Mouse (Mus musculus) midbrain, embryonic 11.5 days (tissue): ENCODE results near the gene Camk1g. TPM values are rescaled to one million over a fixed set of nuclear protein-coding genes. Genes with fewer than 3 reads are reported as not detected.

Source experiments
- ATAC-seq: fragments of 200-750 bp; cut with Nextera tagmentation; 2 replicates; pipeline ENCODE4 v1.8.0; 2017; ENCODE audit warnings: moderate TSS enrichment, moderate library complexity; ENCODE audit not compliant: low FRiP score
- DNase-seq: peaks from one replicate; pipeline ENCODE4 v3.0.0; 2015; ENCODE audit warnings: low spot score; ENCODE audit errors: missing footprints
- H3K27ac ChIP-seq: fragments of 300-500 bp; sonication (generic); 2 replicates; pipeline ENCODE4 v1.5.1; 2014; ENCODE audit warnings: low read depth, low read length
- H3K27me3 ChIP-seq: fragments of 300-500 bp; sonication (generic); 2 replicates; pipeline ENCODE4 v1.6.1; 2014; ENCODE audit warnings: mild to moderate bottlenecking, low read length, moderate library complexity, mixed read lengths; ENCODE audit not compliant: control insufficient read depth, insufficient read depth
- H3K36me3 ChIP-seq: fragments of 300-500 bp; sonication (generic); 2 replicates; pipeline ENCODE4 v1.6.1; 2014; ENCODE audit warnings: mild to moderate bottlenecking, low read length, moderate library complexity, mixed read lengths; ENCODE audit not compliant: control insufficient read depth, insufficient read depth
- H3K4me1 ChIP-seq: fragments of 300-500 bp; sonication (generic); 2 replicates; pipeline ENCODE4 v1.6.1; 2014; ENCODE audit warnings: low read length; ENCODE audit not compliant: control insufficient read depth, insufficient read depth
- H3K4me2 ChIP-seq: fragments of 300-500 bp; sonication (generic); 2 replicates; pipeline ENCODE4 v1.6.1; 2014; ENCODE audit warnings: mild to moderate bottlenecking, moderate library complexity
- H3K4me3 ChIP-seq: fragments of 300-500 bp; sonication (generic); 2 replicates; pipeline ENCODE4 v1.5.1; 2014; ENCODE audit warnings: low read depth, low read length
- H3K9ac ChIP-seq: fragments of 300-500 bp; sonication (generic); 2 replicates; pipeline ENCODE4 v1.6.1; 2014; ENCODE audit warnings: low read length
- H3K9me3 ChIP-seq: fragments of 300-500 bp; sonication (generic); 2 replicates; pipeline ENCODE4 v1.6.1; 2016; ENCODE audit warnings: low read length; ENCODE audit not compliant: control insufficient read depth
- WGBS: fragments of 180-500 bp; shearing (Covaris S2); extraction: QIAGEN DNeasy Blood & Tissue Kit; methylation state at CpG from one replicate; pipeline ENCODE4 v1.1.7; 2014; 5-methylcytosine and 5-hydroxymethylcytosine counted together
- polyA plus RNA-seq: library from polyadenylated mRNA; unstranded; fragments of >200 nt; fragmentation: Nextera tagmentation; extraction: Ambion mirVana; gene quantifications from 2 replicates; pipeline ENCODE4 v1.2.1, GENCODE M21; 2014

Gene Camk1g
- polyA plus RNA-seq, 1 experiment from 2014 or later, result 20.1 TPM

- ATAC-seq (peak; percentile 40), DNase-seq (peak; percentile 89)
- 30% methylated on average over 11 of the region's 11 CpGs for WGBS
- H3K4me3 ChIP-seq, result peak overlapping the region; percentile 28
- no peak overlapping the region for H3K27ac ChIP-seq
- no peaks in the 10 kb centered on the region for H3K9me3 ChIP-seq
- H3K9ac ChIP-seq, result peak overlapping the region; percentile 51
- H3K27me3 ChIP-seq, result no peaks in the 10 kb centered on the region
- H3K4me2 ChIP-seq, result peak overlapping the region; percentile 53
- H3K4me1 ChIP-seq, result peaks cover 6% of the 10 kb centered on the region
- H3K36me3 ChIP-seq, result no peaks in the 10 kb centered on the region
Measured at GRCm38 (mm10) chr1:193381597-193382404, 11.7 kb upstream of the Camk1g start.

GRCm38 (mm10) chr1:193380877-193381276 lies 10.8 kb upstream of the Camk1g start:
- no peaks in the 10 kb centered on the region for H3K27me3 ChIP-seq
- H3K4me2 ChIP-seq, result no peak overlapping the region
- WGBS, result 90% methylated on average over 5 of the region's 5 CpGs
- H3K9me3 ChIP-seq, result no peaks in the 10 kb centered on the region
- no peak for DNase-seq
- peaks cover 5% of the 10 kb centered on the region for H3K4me1 ChIP-seq
- ATAC-seq, result no peak
- no peak overlapping the region for H3K4me3 ChIP-seq
- no peak overlapping the region for H3K27ac ChIP-seq
- H3K36me3 ChIP-seq, result no peaks in the 10 kb centered on the region
- no peak overlapping the region for H3K9ac ChIP-seq

GRCm38 (mm10) chr1:193379634-193380033 lies 9.5 kb upstream of the Camk1g start:
- Histone ChIP-seq H3K36me3 (no peaks in the 10 kb centered on the region), H3K27ac (no peak overlapping the region), H3K9me3 (no peaks in the 10 kb centered on the region), H3K27me3 (no peaks in the 10 kb centered on the region), H3K4me2 (no peak overlapping the region), H3K4me3 (no peak overlapping the region), H3K9ac (no peak overlapping the region), H3K4me1 (peaks cover 2% of the 10 kb centered on the region; the same call in 1 of the 2 replicates)
- ATAC-seq, result no peak
- 84% methylated on average over 6 of the region's 6 CpGs for WGBS
- DNase-seq, result no peak

GRCm38 (mm10) chr1:193376478-193377134 lies 6.5 kb upstream of the Camk1g start:
- no peak overlapping the region for H3K4me2 ChIP-seq
- no peak overlapping the region for H3K27ac ChIP-seq
- H3K4me3 ChIP-seq, result no peak overlapping the region
- ATAC-seq (peak; percentile 77), DNase-seq (peak; percentile 94)
- WGBS, result 29% methylated on average over 4 of the region's 4 CpGs
- H3K27me3 ChIP-seq, result no peaks in the 10 kb centered on the region
- H3K9ac ChIP-seq, result no peak overlapping the region
- no peaks in the 10 kb centered on the region for H3K36me3 ChIP-seq
- no peaks in the 10 kb centered on the region for H3K4me1 ChIP-seq
- no peaks in the 10 kb centered on the region for H3K9me3 ChIP-seq

GRCm38 (mm10) chr1:193373906-193374413 lies 3.9 kb upstream of the Camk1g start:
- Histone ChIP-seq H3K9ac (no peak overlapping the region), H3K27ac (no peak overlapping the region), H3K4me3 (no peak overlapping the region), H3K4me2 (no peak overlapping the region), H3K9me3 (no peaks in the 10 kb centered on the region), H3K36me3 (no peaks in the 10 kb centered on the region), H3K4me1 (peaks cover 12% of the 10 kb centered on the region), H3K27me3 (no peaks in the 10 kb centered on the region)
- ATAC-seq (no peak), DNase-seq (no peak)
- WGBS, result 83% methylated on average over 6 of the region's 6 CpGs

- Histone ChIP-seq H3K4me2 (peak overlapping the region; percentile 46), H3K9ac (peak overlapping the region; percentile 53), H3K27ac (no peak overlapping the region), H3K36me3 (no peaks in the 10 kb centered on the region), H3K4me3 (peak overlapping the region; percentile 33), H3K9me3 (no peaks in the 10 kb centered on the region), H3K27me3 (no peaks in the 10 kb centered on the region), H3K4me1 (peaks cover 18% of the 10 kb centered on the region)
- DNase-seq (peak; percentile 81), ATAC-seq (0 out of 2 replicates have a peak, but pooled peaks have one; percentile 3)
- 21% methylated on average over 8 of the region's 8 CpGs for WGBS
Measured at GRCm38 (mm10) chr1:193369091-193369490, 1.0 kb downstream of the Camk1g start.

- WGBS, result 33% methylated on average over 10 of the region's 10 CpGs
- Histone ChIP-seq H3K36me3 (no peaks in the 10 kb centered on the region), H3K27ac (no peak overlapping the region), H3K9me3 (no peaks in the 10 kb centered on the region), H3K4me1 (peaks cover 18% of the 10 kb centered on the region), H3K4me2 (peak overlapping the region; percentile 22; the same call in 1 of the 2 replicates), H3K9ac (peak overlapping the region; percentile 24), H3K4me3 (no peak overlapping the region), H3K27me3 (no peaks in the 10 kb centered on the region)
- DNase-seq, result peak; percentile 83
- peak; percentile 22; the same call in 1 of the 2 replicates for ATAC-seq
Measured at GRCm38 (mm10) chr1:193368055-193368454, 2.0 kb downstream of the Camk1g start.

- Histone ChIP-seq H3K4me3 (no peak overlapping the region), H3K9me3 (no peaks in the 10 kb centered on the region), H3K36me3 (no peaks in the 10 kb centered on the region), H3K4me1 (peaks cover 6% of the 10 kb centered on the region), H3K4me2 (no peak overlapping the region), H3K9ac (no peak overlapping the region), H3K27ac (no peak overlapping the region), H3K27me3 (no peaks in the 10 kb centered on the region)
- DNase-seq (peak; percentile 85), ATAC-seq (peak; percentile 27; the same call in 1 of the 2 replicates)
- WGBS, result 64% methylated on average over 5 of the region's 5 CpGs
Measured at GRCm38 (mm10) chr1:193363801-193364231, 6.3 kb downstream of the Camk1g start.

- ATAC-seq, result no peak
- WGBS, result 80% methylated on average over 7 of the region's 7 CpGs
- Histone ChIP-seq H3K4me3 (no peak overlapping the region), H3K9me3 (no peaks in the 10 kb centered on the region), H3K27ac (no peak overlapping the region), H3K27me3 (no peaks in the 10 kb centered on the region), H3K36me3 (no peaks in the 10 kb centered on the region), H3K9ac (no peak overlapping the region), H3K4me2 (no peak overlapping the region), H3K4me1 (no peaks in the 10 kb centered on the region)
- no peak for DNase-seq
Measured at GRCm38 (mm10) chr1:193362078-193362477, 8.0 kb downstream of the Camk1g start.
